8 mouse cellular contexts compared by ENCODE assay signal in genomic region chr9:48266286-48267027, GRCm38 (mm10).
DNase-seq lines count a peak whose midpoint lies in the region; ATAC-seq and TF ChIP-seq lines count a peak whose summit lies in the region.

No protein-coding gene starts in this region.

- H3K36me3 ChIP-seq in hindbrain, embryonic 11.5 days (ENCODE audit: control insufficient read depth, insufficient read depth, low read length): no peaks in the 10 kb centered on the region
- no peaks in the 10 kb centered on the region for H3K36me3 ChIP-seq in lung, postnatal 0 days (ENCODE audit: insufficient read depth, low read length)

- no peak for TF ChIP-seq EP300 in lung, postnatal 0 days (IDR thresholded peaks at IDR 0.05)

- H3K27ac ChIP-seq in hindbrain, embryonic 11.5 days (ENCODE audit: low read depth, low read length): no peak overlapping the region
- H3K27ac ChIP-seq in lung, postnatal 0 days (ENCODE audit: low read length): no peak overlapping the region

- H3K9me3 ChIP-seq in hindbrain, embryonic 11.5 days (ENCODE audit: control insufficient read depth, low read length): no peaks in the 10 kb centered on the region
- H3K9me3 ChIP-seq in lung, postnatal 0 days (ENCODE audit: low read length): no peaks in the 10 kb centered on the region

- TF ChIP-seq CTCF in lung, postnatal 0 days (IDR thresholded peaks at IDR 0.05): peak; percentile 89

- H3K4me2 ChIP-seq in hindbrain, embryonic 11.5 days (replicated peaks; ENCODE audit: low read depth, low read length): peak overlapping the region; percentile 75
- H3K4me2 ChIP-seq in lung, postnatal 0 days (replicated peaks; ENCODE audit: low read depth, low read length): peak overlapping the region; percentile 64

- H3K4me1 ChIP-seq in hindbrain, embryonic 11.5 days (replicated peaks; ENCODE audit: control insufficient read depth, insufficient read depth, low read length): no peaks in the 10 kb centered on the region
- no peaks in the 10 kb centered on the region for H3K4me1 ChIP-seq in lung, postnatal 0 days (ENCODE audit: insufficient read depth, low read depth, low read length)

- peak overlapping the region; percentile 54; the same call in 1 of the 2 replicates for H3K9ac ChIP-seq in hindbrain, embryonic 11.5 days (ENCODE audit: low read depth, low read length)
- H3K9ac ChIP-seq in lung, postnatal 0 days (replicated peaks; ENCODE audit: low read depth): no peak overlapping the region

- peak; percentile 82 for ATAC-seq in hindbrain, embryonic 11.5 days (ENCODE audit: low FRiP score)
- peak; percentile 94 for ATAC-seq in lung, postnatal 0 days

- 12% methylated on average over 21 of the region's 21 CpGs for WGBS in hindbrain, embryonic 11.5 days
- 10% methylated on average over 21 of the region's 21 CpGs for WGBS in lung, postnatal 0 days

- H3K27me3 ChIP-seq in hindbrain, embryonic 11.5 days (ENCODE audit: control insufficient read depth, insufficient read depth, low read length): no peaks in the 10 kb centered on the region
- no peaks in the 10 kb centered on the region for H3K27me3 ChIP-seq in lung, postnatal 0 days (replicated peaks; ENCODE audit: insufficient read depth, low read length)

- H3K4me3 ChIP-seq in hindbrain, embryonic 11.5 days (ENCODE audit: low read depth, low read length): peak overlapping the region; percentile 31
- H3K4me3 ChIP-seq in lung, postnatal 0 days (ENCODE audit: low read depth, low read length): peak overlapping the region; percentile 33

- peak; percentile 59 for DNase-seq in T-cell, adult 2 months (ENCODE audit: low spot score)
- peak; percentile 88 to 92 for DNase-seq in cerebellum, postnatal 14 days
- DNase-seq in frontal cortex, postnatal 10 days (ENCODE audit: low spot score in 2 of 2): peak; percentile 29 to 76
- peak; percentile 85 for DNase-seq in hindbrain, embryonic 11.5 days (ENCODE audit: low spot score)
- peak; percentile 60 for DNase-seq in layer of hippocampus, adult 9-11 months
- DNase-seq in lung, postnatal 0 days (ENCODE audit: low spot score): peak; percentile 76
- peak; percentile 62 for DNase-seq in ovary, postnatal 10 days (ENCODE audit: low spot score)
- DNase-seq in thymus, postnatal 0 days (ENCODE audit: low spot score): peak; percentile 50
